Mouse (Mus musculus) heart, adult 9 months (tissue): ENCODE measurements around the gene Irf2bpl.

Experiments used
- DNase-seq, 2 experiments: peaks; one replicate each; pipeline ENCODE4 v3.0.0; 2022; ENCODE audit warnings: low spot score in 2 of 2

Gene Irf2bpl

DNA sequence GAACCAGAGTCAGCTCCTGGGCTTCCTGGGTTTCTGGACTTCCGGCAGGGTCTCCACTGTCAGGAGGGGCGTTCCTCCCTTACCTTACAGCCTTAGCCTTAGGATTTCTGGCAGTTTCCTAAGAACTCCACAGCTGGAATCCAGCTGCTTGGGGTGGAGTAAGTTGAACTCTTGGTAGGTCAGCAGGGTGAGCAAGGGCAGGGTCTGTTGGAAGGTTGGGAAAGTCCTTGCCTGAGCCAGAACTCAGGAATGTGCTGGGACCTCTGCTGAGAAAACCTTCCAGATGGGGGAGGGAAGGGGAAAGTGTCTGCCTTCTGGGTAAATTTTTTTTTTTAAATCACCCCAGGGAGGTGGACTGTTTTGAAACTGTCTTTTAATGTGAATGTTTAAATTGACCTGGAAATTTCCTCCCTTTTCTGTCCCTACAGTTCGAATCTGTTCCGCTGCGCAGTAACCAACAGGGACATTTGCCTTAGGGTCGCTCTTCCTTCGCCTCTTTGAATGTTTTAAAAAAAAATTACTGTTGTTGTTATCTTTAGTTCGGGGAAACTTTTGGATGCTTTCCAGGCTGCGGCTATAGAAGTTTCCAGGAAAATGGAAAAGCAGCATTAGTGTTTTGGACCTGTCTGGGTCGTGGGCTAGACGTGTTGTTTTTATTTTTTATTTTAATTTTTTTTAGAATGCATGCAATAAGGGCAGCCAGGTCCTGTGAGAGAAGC, 15.0 kb upstream of the Irf2bpl start:
- DNase-seq = peak; percentile 79 to 81

DNA sequence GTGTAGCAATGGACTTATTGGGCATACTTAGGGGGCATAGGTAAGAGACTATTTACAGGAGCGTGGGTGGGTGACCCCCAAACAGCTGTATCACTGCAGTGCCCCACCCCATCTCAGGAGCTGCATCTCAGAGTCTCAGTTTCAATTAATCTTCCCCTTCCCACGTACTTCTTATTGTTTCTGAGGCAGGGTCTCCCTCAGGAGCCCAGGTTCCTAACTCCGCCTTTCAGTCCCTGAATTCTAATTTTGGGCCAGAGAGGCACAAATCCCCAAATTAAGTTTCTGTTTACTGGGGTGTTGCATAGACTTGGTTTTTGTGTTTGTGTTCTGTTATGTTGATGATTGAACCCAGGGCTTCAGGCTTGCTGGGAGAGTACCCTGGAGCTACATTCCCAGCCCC, 13.8 kb upstream of the Irf2bpl start:
- DNase-seq = no peak

DNA sequence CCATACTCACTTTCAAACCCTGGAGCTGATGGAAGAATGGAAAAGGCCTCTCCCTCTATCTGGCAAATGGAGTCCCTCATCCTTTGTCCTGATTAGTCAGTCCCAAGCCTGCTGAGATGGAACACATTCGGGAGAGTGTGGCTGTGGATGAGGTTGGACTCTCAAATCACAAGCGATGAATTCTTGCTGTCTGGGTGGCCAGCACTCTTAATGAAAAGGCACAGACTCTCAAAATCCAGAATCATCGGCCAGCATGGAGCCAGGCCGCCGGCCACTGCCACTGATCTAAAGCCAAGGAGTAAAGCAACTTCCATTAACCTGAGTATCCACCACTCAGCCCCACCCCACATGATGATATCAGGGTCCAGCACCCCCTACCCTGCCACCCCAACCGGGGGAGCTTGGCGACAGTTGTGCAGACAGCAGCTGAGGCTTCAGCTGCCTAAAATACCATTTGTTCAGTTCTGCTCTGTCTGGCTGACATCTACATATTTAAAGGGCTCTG, 13.2 kb upstream of the Irf2bpl start:
- no peak for DNase-seq

DNA sequence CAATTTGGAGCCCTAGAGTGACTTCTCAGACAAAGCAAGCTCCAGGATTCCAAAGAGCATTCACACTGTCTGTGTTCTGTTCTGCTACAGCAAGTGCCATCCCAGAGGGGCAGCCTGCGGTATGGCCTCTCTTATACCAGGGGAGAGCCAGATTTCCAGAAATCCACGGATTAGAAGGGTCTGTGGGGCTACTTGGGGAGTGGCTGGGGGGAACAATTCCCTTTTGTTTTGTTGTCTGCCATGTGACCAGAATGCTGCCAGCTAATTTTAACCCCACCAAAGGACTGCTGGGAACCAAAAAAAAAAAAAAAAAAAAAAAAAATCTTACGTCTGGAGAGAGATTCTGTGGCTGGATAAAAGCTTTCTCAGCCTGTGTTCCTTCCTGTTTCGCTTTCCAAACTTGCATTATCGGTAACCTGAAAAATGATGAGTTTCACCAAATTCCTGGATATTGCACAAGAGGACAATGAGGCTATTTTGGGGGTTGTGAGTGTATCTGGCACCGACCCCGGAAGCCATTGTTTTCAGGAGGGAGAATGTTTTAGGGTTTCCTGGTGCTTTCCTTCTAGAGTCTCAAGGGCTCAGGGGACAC, 12.4 kb upstream of the Irf2bpl start:
- DNase-seq = peak; percentile 80 to 81

DNA sequence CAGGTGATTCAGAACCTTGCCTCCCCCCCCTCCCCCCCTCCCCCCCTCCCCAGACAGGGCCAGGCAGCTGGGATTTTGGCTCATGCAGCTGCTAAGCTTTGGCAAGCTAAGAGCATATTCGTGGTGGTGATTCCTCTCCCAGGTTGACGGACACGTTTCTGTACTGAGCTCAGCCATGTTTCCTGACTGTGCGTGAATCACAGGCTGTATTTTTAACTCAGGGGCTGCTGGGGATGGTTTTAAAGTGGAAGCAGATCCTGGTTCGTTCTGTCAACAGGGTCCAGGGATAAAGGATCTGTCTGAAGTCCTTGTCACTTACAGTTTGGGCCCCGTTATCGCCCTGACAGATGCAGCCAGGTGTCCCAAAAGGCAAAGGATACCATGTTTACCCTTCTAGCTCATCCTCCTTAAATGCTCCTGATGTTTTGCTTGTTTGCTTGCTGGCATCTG, 11.9 kb upstream of the Irf2bpl start:
- DNase-seq = no peak

DNA sequence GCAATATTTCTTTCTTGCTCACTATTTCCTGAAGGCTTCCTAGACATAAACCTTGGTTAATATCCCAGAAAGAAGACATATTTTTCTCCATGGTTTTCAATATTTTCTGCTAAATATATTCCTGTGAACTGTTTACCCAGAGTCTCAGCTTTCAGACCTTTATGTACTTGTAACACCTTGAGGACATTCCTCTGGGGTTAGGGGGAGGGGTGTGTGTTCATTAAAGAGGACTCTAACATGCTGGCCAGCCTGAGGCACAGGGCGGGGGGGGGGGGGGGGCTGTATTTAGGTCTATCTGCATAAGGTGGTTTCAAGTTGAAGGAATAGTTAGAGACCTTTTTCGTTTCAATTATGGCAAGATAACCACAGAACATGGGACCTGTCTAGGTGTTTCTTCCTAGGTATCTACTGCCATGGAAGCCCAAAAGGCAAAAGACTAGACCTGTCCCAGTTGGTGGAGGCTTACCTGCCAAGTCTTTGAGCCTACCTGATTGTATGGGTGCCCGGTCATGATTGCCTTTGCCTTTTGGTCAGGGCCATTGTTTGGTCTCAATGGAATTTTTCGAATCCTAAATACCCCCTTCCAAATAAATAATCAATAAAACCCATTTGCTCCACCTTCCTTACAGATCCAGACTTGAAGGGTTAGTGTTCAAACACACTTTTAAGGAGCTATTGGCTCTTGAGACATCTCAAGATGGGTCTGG, 11.3 kb upstream of the Irf2bpl start:
- DNase-seq = no peak

DNA sequence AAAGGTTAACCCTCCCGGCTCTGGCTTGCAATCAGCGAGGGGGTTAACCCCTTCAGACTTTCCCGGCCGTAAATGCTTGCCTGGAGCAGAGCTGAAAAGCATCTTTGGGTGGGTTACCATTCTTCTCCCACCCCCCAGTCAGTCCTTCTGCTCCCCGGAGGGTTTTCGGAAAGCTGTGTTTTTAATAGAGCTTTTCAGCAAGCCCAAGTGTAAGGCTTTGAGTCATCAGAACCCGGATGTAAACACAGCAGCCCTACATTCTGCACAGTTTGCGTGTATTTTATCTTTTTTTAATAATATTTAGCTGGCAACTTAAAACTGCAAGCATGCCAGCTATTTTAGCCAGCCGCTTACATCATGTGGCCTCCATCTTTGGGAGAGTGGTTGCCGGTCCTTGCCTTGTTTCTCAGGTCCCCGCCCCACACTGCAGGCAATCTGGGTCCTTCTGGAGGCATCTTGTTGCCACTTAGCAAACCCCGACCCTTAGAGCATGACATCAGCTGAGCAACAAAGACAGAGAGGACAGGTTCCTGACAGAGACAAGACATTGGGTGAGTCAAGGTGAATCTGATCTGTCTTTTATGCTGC, 10.3 kb upstream of the Irf2bpl start:
- DNase-seq = peak in 1 of 2 experiments; percentile 79

DNA sequence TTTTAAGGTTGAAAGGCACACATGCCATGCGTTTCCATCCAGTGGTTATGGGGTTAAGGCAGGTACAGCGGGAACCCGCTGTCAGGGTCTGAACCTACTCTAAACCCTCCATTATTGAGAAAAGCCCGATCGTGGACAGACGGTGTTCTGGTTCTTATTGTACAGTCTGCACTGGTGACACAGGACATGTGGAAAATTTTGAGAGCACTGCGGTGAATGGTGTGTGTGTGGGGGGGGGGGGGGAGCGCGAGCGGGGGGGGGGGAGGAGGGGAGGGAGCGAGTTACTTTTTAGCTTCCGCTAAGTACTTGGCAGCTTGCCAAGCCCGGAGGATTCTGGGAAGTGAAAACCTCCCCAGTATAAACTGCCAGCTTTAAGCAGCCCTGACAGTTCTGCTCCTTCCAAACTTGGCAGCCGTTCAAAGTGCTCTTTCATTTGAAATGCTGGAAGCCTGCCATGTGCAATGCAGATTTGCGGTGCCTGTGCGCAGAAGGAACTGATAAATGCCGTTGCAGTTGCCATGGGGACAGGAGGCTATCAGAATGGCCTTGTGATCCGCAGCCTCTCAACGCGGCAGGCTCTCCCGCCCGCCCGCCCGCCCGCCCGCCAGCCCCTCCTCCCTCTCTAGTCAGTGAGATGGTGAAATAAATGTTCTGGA, 9.7 kb upstream of the Irf2bpl start:
- DNase-seq = peak; percentile 96 to 98

DNA sequence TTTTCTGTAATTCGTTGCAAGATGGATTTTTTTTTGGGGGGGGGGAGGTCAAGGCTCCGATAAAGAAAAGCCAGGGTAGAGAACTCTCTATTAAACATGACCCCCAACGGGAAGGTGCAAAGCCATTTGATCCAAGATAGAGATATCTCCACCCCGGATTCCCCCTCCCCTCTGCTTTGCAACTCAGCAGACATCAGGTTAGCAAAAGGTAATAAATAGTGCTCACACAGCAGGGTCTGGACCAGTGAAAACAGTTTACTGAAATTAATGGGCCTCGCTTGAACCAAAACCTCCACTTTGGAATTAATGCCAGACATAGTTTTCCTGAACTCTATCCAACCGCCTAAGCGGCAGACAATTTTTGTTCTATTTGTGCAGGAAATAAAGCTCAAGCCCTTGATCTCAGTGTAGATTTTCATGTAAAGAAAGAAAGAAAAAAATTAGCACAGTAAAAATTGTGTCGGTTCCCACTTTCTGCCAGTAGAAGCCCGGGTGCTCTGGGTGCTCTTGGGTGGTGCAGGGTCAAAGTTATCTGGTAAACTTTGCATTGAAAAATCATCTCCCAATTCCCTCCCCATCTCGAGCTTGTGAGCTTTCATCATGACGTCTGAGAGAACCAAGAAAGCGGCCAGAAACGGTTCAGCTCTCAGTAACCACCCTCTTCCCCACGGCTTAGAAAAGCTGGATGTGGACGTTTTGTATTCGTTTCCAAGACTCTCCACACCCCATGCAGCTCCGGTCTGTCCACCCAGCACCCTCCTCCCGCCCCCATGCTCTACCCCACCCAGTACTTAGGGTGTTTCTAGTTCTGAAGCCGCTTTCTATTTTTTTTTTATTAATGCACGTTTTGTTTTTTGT, 9.0 kb upstream of the Irf2bpl start:
- DNase-seq = peak; percentile 64 to 70

DNA sequence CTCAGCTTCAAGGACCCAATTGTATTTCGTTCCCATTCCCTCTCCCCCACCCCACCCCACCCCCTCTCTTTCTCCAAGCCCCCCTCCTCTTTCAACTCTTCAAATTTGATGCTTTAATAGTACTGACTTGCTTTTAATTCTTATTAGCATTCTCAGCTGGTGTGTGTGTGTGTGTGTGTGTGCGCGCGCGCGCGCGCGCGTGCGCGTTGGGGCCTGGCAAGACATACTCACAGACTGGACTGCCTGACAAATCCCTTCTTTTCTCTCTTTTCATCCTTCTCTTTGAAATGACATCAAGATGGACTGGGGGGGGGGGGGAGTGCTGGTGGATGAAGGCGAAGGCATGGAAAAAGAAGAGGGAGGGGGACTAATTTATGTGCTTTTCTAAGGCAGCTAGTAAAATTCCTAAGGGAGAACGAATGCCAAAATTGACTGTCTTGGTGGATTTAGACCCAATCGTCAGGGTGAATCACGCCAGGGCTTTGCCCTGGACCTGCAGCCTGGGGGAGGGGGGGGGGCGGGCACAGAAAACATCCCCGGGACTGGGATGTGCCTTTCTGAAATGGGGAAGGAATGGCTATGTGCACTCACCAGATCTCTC, 8.2 kb upstream of the Irf2bpl start:
- no peak for DNase-seq

DNA sequence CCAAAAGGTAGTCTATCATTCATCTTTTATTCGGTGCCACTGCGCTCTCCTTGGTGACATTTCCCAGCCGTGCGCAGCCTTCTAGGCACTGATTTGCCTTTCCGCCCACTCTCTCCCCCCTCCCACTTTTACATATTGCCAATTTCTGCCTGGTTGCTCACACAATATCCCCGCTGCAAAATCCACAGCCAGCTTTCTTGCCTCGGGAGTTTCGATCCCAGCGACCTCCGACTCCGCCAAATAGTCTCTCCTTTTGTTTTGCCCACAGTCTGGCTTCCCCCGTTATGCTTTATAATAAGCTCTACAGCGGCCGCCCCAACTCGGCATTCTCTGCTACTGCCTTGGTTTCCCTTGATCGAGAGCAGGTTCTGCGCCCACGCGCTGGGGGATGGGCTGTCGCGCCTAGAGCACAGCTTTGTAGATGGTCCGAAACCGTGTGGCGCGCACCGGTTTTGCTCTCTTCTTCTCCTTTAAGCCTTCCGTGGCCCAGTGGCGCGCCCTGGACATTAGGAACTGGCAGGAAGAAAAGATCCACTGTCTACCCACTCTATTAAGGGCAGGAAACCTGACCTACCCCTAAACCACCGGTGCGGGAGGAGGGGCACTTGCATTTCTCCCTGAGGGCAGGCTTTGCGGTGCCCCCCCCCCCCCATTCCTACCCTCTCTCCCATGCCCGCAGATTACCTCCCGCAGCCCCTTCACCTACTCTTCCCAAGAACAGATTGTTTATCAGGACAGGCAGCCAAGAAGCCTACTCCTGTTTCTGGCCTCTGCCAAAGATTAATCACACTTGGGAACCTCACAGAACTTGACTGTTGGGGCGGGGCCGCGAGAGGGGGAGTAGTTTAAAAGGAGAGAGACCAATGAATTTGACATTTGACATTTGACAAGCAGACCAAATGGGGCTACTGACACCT, 7.4 kb upstream of the Irf2bpl start:
- peak; percentile 88 to 89 for DNase-seq

DNA sequence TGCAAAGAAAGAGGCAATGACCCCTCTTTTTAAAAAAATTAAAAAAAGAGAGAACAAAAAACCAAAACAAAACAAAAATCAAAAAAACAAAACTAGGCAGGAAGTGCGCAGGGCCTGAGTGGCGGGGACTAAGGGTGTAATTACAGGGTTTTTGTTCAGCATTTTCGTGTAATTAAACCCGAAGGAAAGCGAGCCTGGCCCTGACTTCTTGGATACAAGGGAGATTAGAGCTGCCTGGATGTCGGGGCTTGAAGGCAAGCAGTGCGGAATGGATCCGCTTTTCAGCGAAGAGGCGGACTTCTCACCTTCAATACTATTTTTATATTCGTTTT, 6.8 kb upstream of the Irf2bpl start:
- no peak for DNase-seq

DNA sequence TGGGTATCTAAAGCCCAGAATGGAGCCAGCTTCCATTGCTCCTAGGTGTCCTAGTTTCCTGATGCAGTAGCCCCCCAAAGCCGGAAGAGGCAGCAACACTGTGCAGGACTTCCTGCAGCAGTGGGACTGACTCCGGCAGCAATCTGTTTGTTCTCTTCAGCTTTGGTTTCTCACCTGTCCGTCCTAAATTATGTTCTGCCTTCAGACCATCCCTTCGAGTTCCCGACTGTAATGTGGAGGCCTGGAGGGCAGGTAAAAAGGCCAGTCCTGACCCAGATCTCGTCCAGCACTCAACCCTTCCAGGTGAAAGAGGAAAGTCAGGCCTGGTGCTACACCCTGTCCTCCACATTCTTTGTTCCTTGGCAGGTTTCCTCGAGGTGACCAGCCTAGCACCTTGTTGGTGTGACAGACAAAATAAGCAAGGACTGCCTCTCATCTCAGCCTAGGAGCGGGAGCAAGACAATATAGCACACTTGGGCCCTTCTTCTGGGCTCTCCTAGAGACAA, 6.3 kb upstream of the Irf2bpl start:
- DNase-seq = no peak

DNA sequence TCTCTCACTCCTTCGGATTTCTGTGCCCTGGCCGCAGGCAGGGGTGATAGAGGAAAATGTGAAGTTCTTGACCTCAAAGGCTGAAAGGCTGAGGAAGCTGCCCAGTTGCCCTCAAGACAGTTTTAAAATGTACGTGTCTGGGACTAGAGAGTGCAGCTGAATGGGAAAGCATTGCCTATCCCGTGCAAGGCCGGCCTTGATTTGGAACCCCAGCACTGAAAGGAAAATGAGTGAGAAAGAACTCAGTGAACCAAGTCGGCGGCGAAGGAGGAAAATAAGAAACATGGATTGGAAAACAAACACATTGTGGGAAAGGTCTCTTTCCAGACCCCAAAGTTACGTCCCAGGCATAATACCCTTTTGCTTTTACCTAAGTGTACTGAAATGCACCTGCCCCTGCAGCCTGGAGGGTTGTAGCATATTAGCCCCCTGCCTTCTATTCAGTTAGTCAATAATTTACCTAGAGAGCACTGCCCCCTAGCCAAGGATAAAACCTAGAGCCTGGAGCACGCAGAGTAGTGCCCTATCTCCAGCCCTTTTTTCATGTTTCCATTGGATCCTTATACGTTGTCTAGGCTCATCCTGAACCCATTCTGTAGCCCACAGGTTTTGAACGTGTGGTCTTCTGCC, 5.6 kb upstream of the Irf2bpl start:
- DNase-seq = no peak

DNA sequence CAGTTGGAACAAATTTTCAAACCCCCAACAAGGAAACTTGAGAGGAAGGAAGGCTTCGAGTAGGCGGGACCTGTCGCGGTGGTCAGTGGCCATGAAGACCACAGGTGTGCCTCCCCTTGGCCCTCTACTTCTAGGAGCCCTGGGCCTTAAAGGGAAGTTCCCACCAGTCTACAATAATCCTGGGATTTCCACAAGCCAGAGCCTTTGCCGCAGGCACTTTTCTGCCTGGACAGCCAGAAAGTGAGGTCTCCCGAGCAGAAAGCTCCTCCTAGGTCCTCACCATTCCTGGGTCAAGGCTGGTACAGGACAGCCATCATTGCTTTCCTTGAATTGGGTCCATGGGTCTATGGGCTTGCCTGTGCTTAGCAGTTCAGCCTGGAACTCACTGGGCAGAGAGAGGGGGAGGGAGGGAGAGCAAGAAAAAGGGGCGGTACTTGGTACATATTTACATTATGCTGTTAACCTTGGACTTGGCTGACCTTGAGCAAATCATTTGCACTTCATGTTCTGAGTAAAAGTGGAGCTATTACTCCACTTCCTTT, 4.6 kb upstream of the Irf2bpl start:
- peak in 1 of 2 experiments; percentile 69 for DNase-seq

DNA sequence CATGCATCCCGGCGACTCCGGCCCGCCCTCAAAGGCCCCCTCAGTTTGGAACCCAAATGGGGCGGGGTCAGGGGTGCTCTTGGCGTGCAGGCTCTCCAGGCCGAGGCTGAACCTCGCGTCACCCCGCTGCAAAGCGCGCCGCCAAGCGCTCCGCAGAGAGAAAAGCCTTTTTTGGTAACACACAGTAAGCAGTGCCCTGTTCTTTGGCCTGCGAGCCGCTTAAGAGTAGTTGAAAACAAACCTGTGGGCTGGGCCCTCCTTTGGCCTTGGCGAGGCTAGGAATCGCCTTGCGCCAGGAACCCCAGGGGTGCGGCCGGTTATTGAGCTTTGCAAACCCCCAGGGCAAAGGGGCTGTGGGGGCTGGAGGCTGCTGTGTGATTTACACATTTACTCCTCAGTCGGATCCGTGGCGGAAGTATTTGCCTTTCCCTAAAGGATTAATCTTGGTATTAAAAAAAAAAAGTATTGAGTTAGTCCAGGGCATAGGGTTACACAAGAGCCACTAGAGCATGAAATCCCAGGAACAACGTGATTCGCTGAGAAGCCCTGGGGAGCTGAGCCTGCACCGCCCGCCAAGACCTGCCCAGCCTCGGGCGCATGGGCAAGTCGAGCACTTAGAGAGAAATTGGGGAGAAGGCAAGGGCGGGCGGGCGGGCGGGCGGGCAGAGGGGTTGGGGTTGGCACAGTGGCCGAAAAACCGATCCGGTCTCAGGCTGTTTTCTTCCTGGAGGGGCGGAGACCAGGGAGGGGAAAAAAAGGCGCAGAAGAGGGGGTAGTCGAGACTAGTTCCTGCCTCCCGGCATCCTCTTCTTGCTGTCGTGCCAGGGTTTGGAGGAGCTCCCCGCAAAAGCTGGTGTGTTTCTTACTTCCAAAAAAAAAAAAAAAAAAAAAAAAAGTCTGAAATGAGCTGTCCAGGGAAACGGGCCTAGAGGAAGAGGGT, 3.8 kb upstream of the Irf2bpl start:
- peak; percentile 91 for DNase-seq

DNA sequence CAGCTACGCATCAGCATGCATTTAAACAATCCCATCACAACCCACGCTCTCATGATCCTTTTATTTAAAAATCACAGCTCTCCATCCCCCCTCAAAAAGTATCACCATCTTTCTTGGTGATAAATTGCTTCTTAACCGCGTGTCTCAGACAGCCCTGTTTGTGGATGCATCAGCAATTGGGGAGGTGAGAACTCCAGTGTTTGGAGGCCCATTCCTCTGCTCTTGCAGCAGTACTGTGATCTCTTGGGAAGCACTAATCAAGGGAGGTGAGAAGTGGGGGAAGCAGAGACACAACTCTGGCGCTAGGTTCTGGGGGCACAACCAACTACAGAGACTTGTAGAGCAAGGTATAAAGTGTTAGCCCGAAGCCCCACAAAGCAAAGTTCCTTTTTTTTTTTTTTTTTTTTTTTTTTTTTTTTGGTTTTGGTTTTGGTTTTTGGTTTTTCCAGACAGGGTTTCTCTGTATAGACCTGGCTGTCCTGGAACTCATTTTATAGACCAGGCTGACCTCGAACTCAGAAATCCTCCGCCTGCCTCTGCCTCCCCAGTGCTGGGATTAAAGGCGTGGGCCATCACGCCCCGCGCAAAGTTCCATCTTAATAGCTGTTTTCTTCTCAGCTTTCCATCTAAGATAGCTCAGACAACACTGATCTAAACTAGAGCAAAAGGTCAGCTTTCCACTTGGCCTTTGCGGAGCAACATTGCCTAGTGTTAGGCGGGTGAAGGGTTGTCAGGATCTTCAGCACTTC, 3.0 kb upstream of the Irf2bpl start:
- DNase-seq = no peak
